Mouse (Mus musculus) spleen, adult 2 months (tissue): Measurements from ENCODE around the gene Casp3.

Experiments used
- CTCF ChIP-seq: fragments of 200-500 bp; IDR thresholded peaks from 2 replicates; pipeline ENCODE4 v1.5.1; 2011; ENCODE audit warnings: mild to moderate bottlenecking, inconsistent platforms; ENCODE audit not compliant: insufficient read depth, insufficient read length, insufficient replicate concordance; ENCODE audit errors: extremely low read depth
- POLR2A ChIP-seq: fragments of 200-500 bp; IDR thresholded peaks from 2 replicates; pipeline ENCODE4 v1.6.1; 2011; ENCODE audit warnings: low read depth, low read length, inconsistent platforms

- TF ChIP-seq CTCF (peak; percentile 78; the same call in 1 of the 2 replicates), POLR2A (no peak)
These were observed 54.4 kb downstream of the Casp3 start for GRCm38 (mm10) chr8:46671496-46671895.
